Mouse (Mus musculus) CD4-positive helper T cell, adult 2 months (primary cell): ENCODE data around the gene Slc39a5.

ENCODE experiments used
- DNase-seq: peaks from one replicate; pipeline ENCODE4 v3.0.0-alpha.2; 2012; ENCODE audit warnings: low read depth, missing footprints, low spot score

Gene Slc39a5

DNA sequence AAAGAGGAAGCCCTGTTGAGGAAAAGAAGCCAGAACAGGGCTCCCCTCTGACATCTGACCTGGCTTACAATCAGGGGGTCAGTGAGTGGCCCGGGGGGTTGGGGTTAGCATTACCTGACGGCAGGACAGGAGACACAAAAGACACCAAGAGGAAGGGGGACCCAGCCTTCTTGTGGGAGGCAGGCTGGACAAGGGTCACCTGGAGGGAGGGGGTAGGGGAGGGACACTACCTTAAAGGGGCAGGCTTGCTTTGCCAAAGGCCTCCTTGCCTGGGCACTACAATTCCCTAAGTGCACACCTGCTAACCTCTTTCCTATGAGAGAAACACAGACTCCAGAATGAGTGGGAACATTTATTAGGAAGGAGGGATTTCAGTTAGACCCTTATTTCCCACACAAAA is at the start of gene Slc39a5:
Gene Slc39a5 (minus strand): TSS at position 174 of the 400 bp plus-strand sequence.
- DNase-seq, result no peak

- no peak for DNase-seq
Measured at GRCm38 (mm10) chr10:128445407-128445806, 44.4 kb upstream of the Slc39a5 start.

DNA sequence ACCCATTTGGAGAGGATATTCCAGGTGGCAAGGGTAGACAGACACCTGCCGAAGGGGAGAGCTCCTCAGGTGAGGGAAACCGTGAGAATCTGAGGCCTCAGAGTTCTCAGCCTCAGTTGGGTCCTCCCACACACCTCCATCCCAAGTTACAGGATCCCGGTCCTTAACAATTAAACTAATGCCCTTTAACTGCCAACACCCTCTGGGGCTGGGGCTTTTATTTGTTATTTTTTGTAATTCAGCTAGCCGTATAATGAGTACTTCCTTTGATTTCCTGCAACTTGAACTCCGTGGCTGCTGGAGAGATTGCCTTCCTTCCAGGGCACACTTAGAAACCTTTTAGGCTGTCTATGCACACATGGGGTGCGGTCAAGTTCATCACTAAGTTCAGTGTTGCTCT is 43.3 kb upstream of the Slc39a5 start:
- no peak for DNase-seq

- no peak for DNase-seq
Measured at GRCm38 (mm10) chr10:128442718-128443117, 41.7 kb upstream of the Slc39a5 start.

GRCm38 (mm10) chr10:128441324-128442119 is 40.5 kb upstream of the Slc39a5 start:
- no peak for DNase-seq

DNA sequence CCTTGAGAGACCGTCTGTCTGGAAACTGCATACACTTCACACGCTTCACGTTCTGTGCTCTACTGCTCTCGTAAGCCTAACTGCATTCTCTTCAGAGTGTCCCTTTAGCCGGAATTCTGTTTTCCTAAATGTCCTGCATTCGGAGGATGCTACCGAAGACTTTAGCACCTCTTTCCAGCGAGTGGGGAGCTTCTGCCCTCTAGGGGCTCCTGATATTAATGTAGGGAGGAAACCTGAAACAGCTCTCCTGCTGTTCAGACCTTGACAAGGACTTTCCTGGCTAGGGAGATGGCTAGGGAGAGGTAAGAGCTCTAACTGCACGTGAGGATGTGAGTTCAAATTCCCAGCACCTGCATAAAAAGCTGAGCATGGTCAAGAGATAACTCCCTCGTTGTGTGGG is 39.4 kb upstream of the Slc39a5 start:
- peak; percentile 47 for DNase-seq

GRCm38 (mm10) chr10:128438675-128439279 is 37.7 kb upstream of the Slc39a5 start:
- DNase-seq, result peak; percentile 76

GRCm38 (mm10) chr10:128436376-128436775 is 35.3 kb upstream of the Slc39a5 start:
- no peak for DNase-seq

GRCm38 (mm10) chr10:128435873-128436272 is 34.8 kb upstream of the Slc39a5 start:
- no peak for DNase-seq

GRCm38 (mm10) chr10:128435186-128435823 is 34.3 kb upstream of the Slc39a5 start:
- no peak for DNase-seq

DNA sequence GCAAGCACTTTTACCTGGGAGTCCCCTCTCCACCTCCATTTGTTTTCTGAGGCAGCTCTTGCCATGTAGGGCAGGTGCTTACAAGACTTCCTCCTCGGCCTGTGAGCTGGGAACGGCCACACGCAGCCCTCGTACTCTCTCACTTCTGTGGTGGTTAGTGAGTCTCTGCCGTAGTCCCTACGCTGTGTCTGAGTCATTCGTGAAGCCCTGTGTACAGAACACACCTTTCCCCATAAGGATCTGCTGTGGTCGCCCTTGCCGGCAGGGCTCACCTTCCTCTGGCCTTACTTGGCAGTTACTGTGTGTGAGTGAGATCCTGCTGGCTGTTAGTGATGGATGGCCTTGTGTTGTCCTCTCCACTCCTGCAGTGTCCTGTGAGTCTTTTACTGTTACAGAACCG is 33.7 kb upstream of the Slc39a5 start:
- DNase-seq, result peak; percentile 77

DNA sequence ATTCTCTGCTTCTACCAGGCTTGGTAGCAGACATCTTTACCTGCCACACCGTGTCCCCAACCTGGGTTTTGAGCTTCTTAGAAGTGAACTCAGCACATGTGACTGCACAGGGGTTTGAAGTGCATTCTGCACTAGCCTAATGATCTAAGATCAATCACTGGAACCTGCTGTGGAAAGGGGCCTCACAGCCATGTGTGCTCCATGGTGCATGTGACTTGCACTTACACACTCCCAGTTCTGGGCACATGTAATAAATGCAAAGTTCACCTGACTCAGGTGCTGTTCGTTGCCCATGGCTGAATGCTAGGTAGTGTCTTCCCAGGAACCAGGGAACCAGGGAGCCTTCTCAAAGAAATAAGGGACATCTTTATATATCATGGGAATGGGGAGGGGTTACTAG is 32.4 kb upstream of the Slc39a5 start:
- no peak for DNase-seq

DNA sequence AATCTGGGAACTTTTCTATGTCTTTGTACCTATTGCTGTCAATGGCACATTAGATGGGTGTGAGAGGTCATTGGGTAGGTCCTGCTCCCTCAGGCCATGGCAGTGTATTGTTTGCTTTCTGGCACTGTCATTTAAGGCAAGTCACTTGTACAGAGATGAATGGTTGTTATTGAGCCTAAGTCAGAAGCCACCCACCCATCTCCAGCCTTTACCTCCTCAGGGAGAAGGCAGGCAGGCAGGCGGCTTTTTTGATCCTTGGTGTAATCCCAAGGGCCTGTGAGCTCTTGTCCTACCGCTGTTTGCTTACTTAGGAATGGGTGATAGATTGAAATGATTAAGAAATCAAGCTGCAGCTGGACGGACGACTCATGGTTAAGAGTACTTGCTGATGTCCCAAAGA is 28.4 kb upstream of the Slc39a5 start:
- DNase-seq, result no peak

DNA sequence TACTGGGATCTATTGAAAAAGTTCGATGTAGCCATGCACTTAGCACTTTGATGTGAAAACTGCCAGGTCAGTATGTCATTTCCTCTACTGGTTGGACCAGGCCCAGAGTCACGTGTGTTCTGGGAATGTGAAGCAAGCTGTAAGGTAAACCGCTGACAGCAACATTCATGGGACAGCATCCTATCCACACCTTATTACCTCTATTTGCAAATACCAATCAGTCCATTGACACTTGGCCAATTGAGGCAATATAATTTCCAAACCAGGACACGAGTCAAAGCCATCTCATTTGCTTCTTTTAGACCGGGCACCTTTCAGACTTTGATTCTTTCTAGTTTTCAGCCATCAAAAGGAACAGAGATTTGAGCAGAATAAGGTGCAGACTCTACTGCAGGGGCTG is 28.0 kb upstream of the Slc39a5 start:
- no peak for DNase-seq

GRCm38 (mm10) chr10:128425260-128425659 is 24.2 kb upstream of the Slc39a5 start:
- DNase-seq, result no peak

- peak; percentile 56 for DNase-seq
Measured at GRCm38 (mm10) chr10:128424604-128425003, 23.6 kb upstream of the Slc39a5 start.

- no peak for DNase-seq
Measured at GRCm38 (mm10) chr10:128422426-128422825, 21.4 kb upstream of the Slc39a5 start.

DNA sequence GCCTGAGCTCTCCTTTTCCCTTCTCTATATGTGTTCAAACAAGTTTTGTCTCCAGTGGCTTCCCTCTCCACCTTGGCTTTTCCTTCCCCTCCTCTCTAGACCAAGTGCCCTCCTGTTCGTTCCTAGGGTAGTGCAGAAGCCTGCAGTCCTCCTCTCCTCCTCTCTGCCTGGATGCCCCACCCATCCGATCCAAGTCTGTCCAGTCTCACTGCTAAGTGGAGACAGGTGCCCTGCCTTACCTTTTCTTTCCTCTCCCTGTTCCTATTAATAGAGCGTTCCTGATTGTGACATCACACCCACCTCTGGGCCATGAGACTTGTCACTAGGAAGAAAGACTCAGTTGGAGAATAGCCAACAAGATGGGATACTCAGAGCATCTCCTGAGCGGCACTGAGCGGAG is 13.8 kb upstream of the Slc39a5 start:
- no peak for DNase-seq

DNA sequence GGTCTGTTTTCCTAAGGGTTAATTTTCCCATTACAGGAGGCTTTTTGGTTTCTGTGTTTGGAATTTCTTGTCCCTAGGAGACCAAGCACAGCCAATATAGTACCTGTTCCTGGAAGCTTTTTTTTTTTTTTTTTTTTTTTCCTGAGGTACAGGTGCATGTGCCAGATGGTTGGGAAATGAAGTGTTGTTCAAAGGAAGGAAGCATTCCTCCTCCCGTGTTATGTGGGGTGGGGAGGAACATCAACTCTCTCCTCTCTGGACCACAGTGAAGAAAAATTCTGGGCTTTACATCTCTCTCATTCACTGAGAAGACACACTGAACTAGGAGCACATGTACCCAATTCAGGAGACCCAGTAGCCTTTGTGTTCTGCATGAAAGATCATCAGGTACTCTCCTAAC is 12.0 kb upstream of the Slc39a5 start:
- DNase-seq, result no peak

- DNase-seq, result no peak
Measured at GRCm38 (mm10) chr10:128412558-128412957, 11.5 kb upstream of the Slc39a5 start.

GRCm38 (mm10) chr10:128412055-128412381 is 11.0 kb upstream of the Slc39a5 start:
- DNase-seq, result peak; percentile 18

DNA sequence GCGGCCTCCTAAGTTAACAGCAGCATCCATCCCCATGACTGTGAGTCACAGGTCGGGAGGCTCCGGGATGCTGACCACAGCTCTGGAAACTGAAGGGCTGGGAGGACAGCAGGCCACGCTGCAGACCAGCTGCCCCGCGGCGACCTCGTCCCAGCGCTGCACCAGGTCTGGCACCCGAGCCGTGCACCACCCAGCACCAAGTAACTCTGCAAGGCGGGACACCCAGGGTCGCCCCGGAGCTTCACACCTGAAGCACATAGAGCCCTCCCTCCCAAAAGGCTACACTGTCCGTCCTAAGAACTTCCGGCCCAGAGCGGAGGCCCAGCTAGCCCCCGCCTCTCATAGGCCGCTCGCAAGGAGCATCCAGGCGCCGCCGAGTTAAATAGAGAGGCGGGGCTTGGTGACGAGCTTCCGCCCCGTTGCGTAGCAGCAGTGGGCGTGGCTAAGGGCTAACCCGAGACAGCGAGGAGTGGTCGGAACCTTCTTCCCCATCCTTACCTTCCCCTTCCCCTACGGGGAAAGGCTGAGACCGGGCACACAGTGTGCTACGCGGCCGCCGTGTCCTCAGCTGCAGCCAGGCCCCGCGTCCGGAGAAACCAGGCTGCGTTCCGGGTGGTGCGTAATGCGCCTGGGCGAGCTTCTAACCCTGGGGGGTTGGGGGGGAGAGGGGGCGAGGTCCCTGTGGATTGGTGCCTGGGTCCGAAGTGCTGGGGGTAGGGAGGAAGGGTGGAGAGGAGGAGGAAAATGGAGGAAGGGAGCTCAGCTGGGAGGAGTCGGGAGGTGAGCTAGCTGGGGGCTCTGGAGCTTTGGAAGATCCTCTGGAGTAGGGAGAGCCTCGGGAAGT is 10.4 kb upstream of the Slc39a5 start, which contains the start of the genes Nabp2 and Rnf41:
Gene Nabp2 (minus strand): TSS at position 282 of the 844 bp plus-strand sequence.
Gene Rnf41 (plus strand): TSS at position 447 of the 844 bp plus-strand sequence.
- DNase-seq, result peak; percentile 95
